Mouse (Mus musculus): ENCODE results near the gene Rps19bp1. TPM values are rescaled to one million over a fixed set of nuclear protein-coding genes. Genes with fewer than 3 reads are reported as not detected.

The Rps19bp1 gene
- polyA plus RNA-seq, 1 experiment from 2014 or later = 67.3 TPM

GRCm38 (mm10) chr15:80215716-80216479 lies 48.2 kb downstream of the Rps19bp1 start:
- no peaks in the 10 kb centered on the region for H3K27me3 ChIP-seq
- no peak overlapping the region for H3K4me3 ChIP-seq
- peaks cover 39% of the 10 kb centered on the region for H3K36me3 ChIP-seq
- 0 out of 2 replicates have a peak overlapping the region, but pooled peaks have one; percentile 16 for H3K9ac ChIP-seq
- no peak overlapping the region for H3K27ac ChIP-seq
- no peaks in the 10 kb centered on the region for H3K9me3 ChIP-seq
- 22% methylated on average over 10 of the region's 10 CpGs for WGBS
- no peak for ATAC-seq (ENCODE audit: insufficient number of reproducible peaks, insufficient read depth, low FRiP score, low TSS enrichment, low read depth)
- H3K4me2 ChIP-seq = no peak overlapping the region
- no peaks in the 10 kb centered on the region for H3K4me1 ChIP-seq

GRCm38 (mm10) chr15:80213688-80214087 lies 50.4 kb downstream of the Rps19bp1 start:
- H3K27me3 ChIP-seq = no peaks in the 10 kb centered on the region
- H3K4me3 ChIP-seq = no peak overlapping the region
- H3K4me2 ChIP-seq = no peak overlapping the region
- H3K36me3 ChIP-seq = peaks cover 44% of the 10 kb centered on the region
- no peak overlapping the region for H3K9ac ChIP-seq
- H3K27ac ChIP-seq = no peak overlapping the region
- no peak for ATAC-seq (ENCODE audit: insufficient number of reproducible peaks, insufficient read depth, low FRiP score, low TSS enrichment, low read depth)
- H3K4me1 ChIP-seq = peaks cover under 1% of the 10 kb centered on the region; the same call in 1 of the 2 replicates
- H3K9me3 ChIP-seq = no peaks in the 10 kb centered on the region

Other genes with a start within 250 kb of the Rps19bp1 start
- gene Pdgfb, start 249.3 kb downstream of the Rps19bp1 start, polyA plus RNA-seq (2015; fragmentation: Nextera tagmentation; extraction: Ambion mirVana) = 2.2 and 2.9 TPM in 2 replicates
- 7.0 and 8.7 TPM in 2 replicates for gene Syngr1, start 173.0 kb downstream of the Rps19bp1 start, polyA plus RNA-seq (2015; fragmentation: Nextera tagmentation; extraction: Ambion mirVana)
- gene Rpl3, start 172.4 kb downstream of the Rps19bp1 start, polyA plus RNA-seq (2015; fragmentation: Nextera tagmentation; extraction: Ambion mirVana) = 1,097 and 1,210 TPM in 2 replicates
- 47.7 and 48.0 TPM in 2 replicates for gene Tab1, start 131.2 kb downstream of the Rps19bp1 start, polyA plus RNA-seq (2015; fragmentation: Nextera tagmentation; extraction: Ambion mirVana)
- 7.7 and 8.3 TPM in 2 replicates for gene Mgat3, start 90.6 kb downstream of the Rps19bp1 start, polyA plus RNA-seq (2015; fragmentation: Nextera tagmentation; extraction: Ambion mirVana)
- gene Mief1, start 30.3 kb downstream of the Rps19bp1 start, polyA plus RNA-seq (2015; fragmentation: Nextera tagmentation; extraction: Ambion mirVana) = 31.5 and 34.4 TPM in 2 replicates
- not detected in 2 replicates for gene AC140267.1, start 28.5 kb downstream of the Rps19bp1 start, polyA plus RNA-seq (2015; fragmentation: Nextera tagmentation; extraction: Ambion mirVana)
- gene Atf4, start 9.1 kb downstream of the Rps19bp1 start, polyA plus RNA-seq (2015; fragmentation: Nextera tagmentation; extraction: Ambion mirVana) = 115 and 123 TPM in 2 replicates
- gene Cacna1i, start 22.9 kb upstream of the Rps19bp1 start, polyA plus RNA-seq (2015; fragmentation: Nextera tagmentation; extraction: Ambion mirVana) = not detected in 2 replicates

Data from embryonic facial prominence, embryonic 13.5 days (tissue).